Mouse (Mus musculus) hindbrain, postnatal 0 days (tissue): ENCODE measurements around the gene Birc2. TPM values are rescaled to one million over a fixed set of nuclear protein-coding genes. Genes with fewer than 3 reads are reported as not detected.

Source experiments
- ATAC-seq: fragments of 200-750 bp; cut with Nextera tagmentation; 2 replicates; pipeline ENCODE4 v1.8.0; 2017; ENCODE audit warnings: mild to moderate bottlenecking, moderate TSS enrichment, moderate library complexity
- DNase-seq: peaks from one replicate; pipeline ENCODE4 v3.0.0-alpha.2; 2015; ENCODE audit warnings: low spot score
- H3K27ac ChIP-seq: fragments of 300-500 bp; sonication (generic); 2 replicates; pipeline ENCODE4 v1.5.1; 2014; ENCODE audit warnings: mild to moderate bottlenecking
- H3K27me3 ChIP-seq: fragments of 300-500 bp; sonication (generic); 2 replicates; pipeline ENCODE4 v1.6.1; 2014; ENCODE audit warnings: low read length, mixed read lengths; ENCODE audit not compliant: insufficient read depth
- H3K36me3 ChIP-seq: fragments of 300-500 bp; sonication (generic); 2 replicates; pipeline ENCODE4 v1.6.1; 2014; ENCODE audit warnings: low read length, mixed read lengths; ENCODE audit not compliant: insufficient read depth
- H3K4me1 ChIP-seq: fragments of 300-500 bp; sonication (generic); 2 replicates; pipeline ENCODE4 v1.6.1; 2014; ENCODE audit warnings: antibody characterized with exemption, low read length, mixed read lengths; ENCODE audit not compliant: insufficient read depth
- H3K4me2 ChIP-seq: fragments of 300-500 bp; sonication (generic); 2 replicates; pipeline ENCODE4 v1.6.1; 2014; ENCODE audit warnings: low read depth, mild to moderate bottlenecking, low read length, moderate library complexity, mixed read lengths
- H3K4me3 ChIP-seq: fragments of 300-500 bp; sonication (generic); 2 replicates; pipeline ENCODE4 v1.5.1; 2014; ENCODE audit warnings: low read length
- H3K9ac ChIP-seq: fragments of 300-500 bp; sonication (generic); replicated peaks from 2 replicates; pipeline ENCODE4 v1.6.1; 2014; ENCODE audit warnings: mild to moderate bottlenecking, low read length, moderate library complexity, mixed read lengths
- H3K9me3 ChIP-seq: fragments of 300-500 bp; sonication (generic); 2 replicates; pipeline ENCODE4 v1.6.1; 2016; ENCODE audit warnings: low read length, mixed read lengths
- CTCF ChIP-seq: IDR thresholded peaks from 2 replicates; pipeline ENCODE4 v1.5.1; 2016; ENCODE audit warnings: antibody characterized with exemption, control low read depth, low read depth
- WGBS: fragments of 180-500 bp; shearing (Covaris S2); extraction: QIAGEN DNeasy Blood & Tissue Kit; methylation state at CpG from one replicate; pipeline ENCODE4 v1.1.7; 2014; 5-methylcytosine and 5-hydroxymethylcytosine counted together
- polyA plus RNA-seq: library from polyadenylated mRNA; unstranded; fragments of >200 nt; fragmentation: Nextera tagmentation; extraction: Ambion mirVana; gene quantifications from 2 replicates; pipeline ENCODE4 v1.2.1, GENCODE M21; 2015
- total RNA-seq: library from RNA; depleted of rRNA; stranded (reverse); fragments of >200 nt; gene quantifications from 2 replicates; pipeline ENCODE4 v1.2.3, GENCODE M21; 2014

The Birc2 gene
- total and polyA plus RNA-seq, 2 experiments from 2014 or later = 29.5 to 33.7 TPM

DNA sequence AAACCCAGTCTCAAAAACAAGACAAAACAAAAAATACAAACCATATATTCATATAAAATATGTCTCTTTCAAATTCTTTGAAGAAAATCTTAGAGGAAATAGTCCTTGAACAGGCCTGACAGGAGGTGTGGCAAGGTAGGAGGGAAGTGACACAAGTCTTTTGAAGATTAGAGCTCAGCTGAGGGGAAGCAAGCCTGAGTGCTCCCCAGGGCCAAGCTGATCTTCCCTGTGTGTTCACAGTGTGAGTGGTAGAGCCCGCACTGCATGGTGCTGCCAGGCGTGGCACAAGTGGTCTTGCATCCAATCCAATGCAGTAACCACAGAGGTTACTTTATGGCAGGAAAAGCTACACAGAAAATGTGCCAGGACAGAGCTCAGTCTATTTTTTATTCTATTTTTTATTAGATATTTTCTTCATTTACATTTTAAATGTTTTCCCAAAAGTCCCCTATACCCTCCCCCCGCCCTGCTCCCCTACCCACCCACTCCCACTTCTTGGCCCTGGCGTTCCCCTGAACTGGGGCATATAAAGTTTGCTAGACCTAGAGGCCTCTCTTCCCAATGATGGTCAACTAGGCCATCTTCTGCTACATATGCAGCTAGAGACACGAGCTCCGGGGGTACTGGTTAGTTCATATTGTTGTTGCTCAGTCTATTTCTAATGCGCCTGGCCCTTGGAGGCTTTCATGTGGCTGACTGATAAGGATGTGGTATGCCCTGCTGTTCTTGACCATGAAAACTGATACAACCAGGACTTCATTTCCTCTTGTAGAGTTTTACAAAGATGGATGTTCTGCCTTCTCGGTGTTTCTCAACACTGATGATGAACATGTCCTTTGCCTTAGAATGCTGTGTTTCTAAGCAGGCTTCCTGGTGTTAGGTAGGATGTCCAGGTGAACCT lies 56.4 kb downstream of the Birc2 start:
- ATAC-seq = no peak

GRCm38 (mm10) chr9:7779786-7780185 lies 57.1 kb downstream of the Birc2 start:
- Histone ChIP-seq H3K9ac (no peak overlapping the region), H3K27me3 (no peaks in the 10 kb centered on the region), H3K9me3 (no peaks in the 10 kb centered on the region), H3K4me3 (no peak overlapping the region), H3K36me3 (no peaks in the 10 kb centered on the region), H3K4me2 (no peak overlapping the region), H3K27ac (no peak overlapping the region), H3K4me1 (no peaks in the 10 kb centered on the region)
- WGBS = 91% methylated on average over 4 of the region's 4 CpGs
- ATAC-seq (no peak), DNase-seq (no peak)
- no peak for TF ChIP-seq CTCF

More for the DNA sequence above, 56.4 kb downstream of the Birc2 start:
- Histone ChIP-seq H3K4me1 (no peaks in the 10 kb centered on the region), H3K4me3 (no peak overlapping the region), H3K4me2 (no peak overlapping the region), H3K27ac (no peak overlapping the region), H3K36me3 (no peaks in the 10 kb centered on the region), H3K27me3 (no peaks in the 10 kb centered on the region), H3K9ac (no peak overlapping the region), H3K9me3 (no peaks in the 10 kb centered on the region)
- no peak for TF ChIP-seq CTCF
- 96% methylated on average over 8 of the region's 8 CpGs for WGBS
- DNase-seq = no peak

DNA sequence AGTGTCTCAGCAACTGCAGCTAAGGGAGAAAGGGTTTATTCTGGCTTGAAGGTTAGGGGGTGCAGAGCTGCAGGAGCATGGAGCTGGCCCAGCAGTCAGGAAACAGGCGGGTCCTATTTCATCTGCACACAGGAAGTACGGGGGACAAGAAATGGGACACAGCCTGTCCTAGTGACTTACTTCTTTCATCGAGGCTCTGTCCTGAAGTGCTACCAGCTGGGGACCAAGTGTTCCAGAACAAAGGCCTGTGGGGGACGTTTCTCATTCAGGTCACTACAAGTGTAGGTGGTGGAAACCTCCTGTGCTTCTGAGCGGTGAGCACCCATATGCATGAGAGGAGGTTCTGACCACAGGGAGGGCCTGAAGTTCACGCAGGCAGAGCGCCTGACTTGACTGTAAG lies 58.1 kb downstream of the Birc2 start:
- Histone ChIP-seq H3K9ac (no peak overlapping the region), H3K27me3 (no peaks in the 10 kb centered on the region), H3K4me1 (no peaks in the 10 kb centered on the region), H3K9me3 (no peaks in the 10 kb centered on the region), H3K4me2 (no peak overlapping the region), H3K36me3 (no peaks in the 10 kb centered on the region), H3K4me3 (no peak overlapping the region), H3K27ac (no peak overlapping the region)
- ATAC-seq (no peak), DNase-seq (no peak)
- WGBS = 88% methylated on average over 7 of the region's 7 CpGs
- TF ChIP-seq CTCF = no peak

DNA sequence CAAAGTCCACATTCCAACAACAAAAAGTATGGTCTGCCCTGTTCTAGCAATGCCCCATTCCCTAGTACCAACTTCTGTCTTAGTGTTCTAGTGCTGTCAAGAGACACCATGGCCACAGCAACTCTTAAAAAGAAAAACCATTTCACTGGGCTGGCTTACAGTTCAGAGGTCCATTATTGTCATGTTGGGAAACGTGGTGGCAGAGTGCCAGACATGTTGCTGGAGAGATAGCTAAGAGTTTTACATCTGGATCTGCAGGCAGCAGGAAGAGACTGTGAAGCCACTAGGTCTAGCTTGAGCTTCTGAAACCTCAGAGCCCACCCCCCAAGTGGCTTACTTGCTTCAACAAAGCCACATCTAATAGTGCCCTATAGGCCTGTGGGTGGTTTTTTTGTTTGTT lies 59.2 kb downstream of the Birc2 start:
- DNase-seq = no peak
- Histone ChIP-seq H3K36me3 (no peaks in the 10 kb centered on the region), H3K9ac (no peak overlapping the region), H3K9me3 (no peaks in the 10 kb centered on the region), H3K4me3 (no peak overlapping the region), H3K27ac (no peak overlapping the region), H3K4me1 (no peaks in the 10 kb centered on the region), H3K27me3 (no peaks in the 10 kb centered on the region), H3K4me2 (no peak overlapping the region)
- no peak for ATAC-seq
- no peak for TF ChIP-seq CTCF
- 74% methylated on average over 1 of the region's 1 CpGs for WGBS

GRCm38 (mm10) chr9:7776940-7777339 lies 59.9 kb downstream of the Birc2 start:
- no peaks in the 10 kb centered on the region for H3K9me3 ChIP-seq
- 100% methylated on average over 1 of the region's 1 CpGs for WGBS
- H3K9ac ChIP-seq = no peak overlapping the region
- ATAC-seq (no peak), DNase-seq (no peak)
- no peak overlapping the region for H3K4me2 ChIP-seq
- no peak for TF ChIP-seq CTCF
- no peak overlapping the region for H3K4me3 ChIP-seq
- no peak overlapping the region for H3K27ac ChIP-seq
- H3K4me1 ChIP-seq = no peaks in the 10 kb centered on the region
- H3K27me3 ChIP-seq = no peaks in the 10 kb centered on the region
- no peaks in the 10 kb centered on the region for H3K36me3 ChIP-seq

- WGBS = 90% methylated on average over 3 of the region's 3 CpGs
- H3K9ac ChIP-seq = no peak overlapping the region
These were observed 60.9 kb downstream of the Birc2 start for GRCm38 (mm10) chr9:7775986-7776385.

DNA sequence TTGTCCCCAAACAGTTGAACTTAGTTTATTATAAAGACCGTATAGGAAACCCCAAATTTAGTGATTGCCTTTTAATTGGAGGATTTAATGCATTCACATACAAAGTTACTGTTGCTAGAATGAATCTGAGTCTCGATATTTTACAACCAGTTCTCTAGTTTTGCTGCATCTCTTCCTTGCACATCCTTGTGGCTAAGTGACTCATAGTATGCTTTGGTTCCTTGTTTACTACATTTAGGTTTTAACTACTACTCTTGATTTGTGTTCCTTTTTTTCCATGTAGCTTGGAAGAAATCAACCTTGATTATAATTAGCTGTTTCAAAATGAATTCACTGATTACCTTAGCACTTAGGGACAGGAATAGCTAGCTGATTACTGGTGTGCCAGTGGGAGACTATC lies 61.9 kb downstream of the Birc2 start:
- no peak overlapping the region for H3K4me2 ChIP-seq
- H3K27me3 ChIP-seq = no peaks in the 10 kb centered on the region
- no peak overlapping the region for H3K9ac ChIP-seq
- 88% methylated on average over 2 of the region's 2 CpGs for WGBS
- no peaks in the 10 kb centered on the region for H3K36me3 ChIP-seq
- no peak for TF ChIP-seq CTCF
- H3K27ac ChIP-seq = no peak overlapping the region
- DNase-seq (no peak), ATAC-seq (no peak)
- no peaks in the 10 kb centered on the region for H3K4me1 ChIP-seq
- no peak overlapping the region for H3K4me3 ChIP-seq
- H3K9me3 ChIP-seq = no peaks in the 10 kb centered on the region

More at GRCm38 (mm10) chr9:7775986-7776385, 60.9 kb downstream of the Birc2 start:
- Histone ChIP-seq H3K4me1 (no peaks in the 10 kb centered on the region), H3K4me2 (no peak overlapping the region), H3K27ac (no peak overlapping the region), H3K9me3 (no peaks in the 10 kb centered on the region), H3K4me3 (no peak overlapping the region), H3K36me3 (no peaks in the 10 kb centered on the region), H3K27me3 (no peaks in the 10 kb centered on the region)
- DNase-seq (no peak), ATAC-seq (no peak)
- no peak for TF ChIP-seq CTCF
